Mouse (Mus musculus) hindbrain, embryonic 14.5 days (tissue): Measurements from ENCODE around the gene Arhgef3. TPM values are rescaled to one million over a fixed set of nuclear protein-coding genes. Genes with fewer than 3 reads are reported as not detected.

ENCODE experiments used
- ATAC-seq: fragments of 200-750 bp; cut with Nextera tagmentation; 2 replicates; pipeline ENCODE4 v1.8.0; 2017; ENCODE audit warnings: moderate number of reproducible peaks, mild to moderate bottlenecking, moderate TSS enrichment, moderate library complexity; ENCODE audit not compliant: low FRiP score
- DNase-seq: peaks from one replicate; pipeline ENCODE4 v3.0.0-alpha.2; 2015; ENCODE audit warnings: low spot score
- H3K27ac ChIP-seq: fragments of 300-500 bp; sonication (generic); 2 replicates; pipeline ENCODE4 v1.5.1; 2014; ENCODE audit warnings: mild to moderate bottlenecking, moderate library complexity
- H3K27me3 ChIP-seq: fragments of 300-500 bp; sonication (generic); 2 replicates; pipeline ENCODE4 v1.6.1; 2014; ENCODE audit warnings: mild to moderate bottlenecking, low read length, mixed read lengths; ENCODE audit not compliant: control insufficient read depth, insufficient read depth
- H3K36me3 ChIP-seq: fragments of 300-500 bp; sonication (generic); replicated peaks from 2 replicates; pipeline ENCODE4 v1.6.1; 2014; ENCODE audit not compliant: control insufficient read depth, insufficient read depth
- H3K4me1 ChIP-seq: fragments of 300-500 bp; sonication (generic); replicated peaks from 2 replicates; pipeline ENCODE4 v1.6.1; 2014; ENCODE audit warnings: antibody characterized with exemption, low read length, mixed read lengths; ENCODE audit not compliant: control insufficient read depth, insufficient read depth
- H3K4me2 ChIP-seq: fragments of 300-500 bp; sonication (generic); replicated peaks from 2 replicates; pipeline ENCODE4 v1.6.1; 2014; ENCODE audit warnings: mild to moderate bottlenecking, moderate library complexity
- H3K4me3 ChIP-seq: fragments of 300-500 bp; sonication (generic); replicated peaks from 2 replicates; pipeline ENCODE4 v1.5.1; 2014; ENCODE audit warnings: mild to moderate bottlenecking, low read length
- H3K9ac ChIP-seq: fragments of 300-500 bp; sonication (generic); 2 replicates; pipeline ENCODE4 v1.6.1; 2014
- H3K9me3 ChIP-seq: fragments of 300-500 bp; sonication (generic); 2 replicates; pipeline ENCODE4 v1.6.1; 2016; ENCODE audit warnings: low read length; ENCODE audit not compliant: control insufficient read depth
- WGBS: fragments of 180-500 bp; shearing (Covaris S2); extraction: QIAGEN DNeasy Blood & Tissue Kit; methylation state at CpG from one replicate; pipeline ENCODE4 v1.1.7; 2014; 5-methylcytosine and 5-hydroxymethylcytosine counted together
- polyA plus RNA-seq: library from polyadenylated mRNA; unstranded; fragments of >200 nt; fragmentation: Nextera tagmentation; extraction: Ambion mirVana; gene quantifications from 2 replicates; pipeline ENCODE4 v1.2.1, GENCODE M21; 2014

Arhgef3 gene
- polyA plus RNA-seq, 1 experiment from 2014 or later = 11.8 TPM

GRCm38 (mm10) chr14:27229441-27230147 is 114.9 kb downstream of the Arhgef3 start:
- H3K4me1 ChIP-seq = no peaks in the 10 kb centered on the region; the same call in none of the 2 replicates

GRCm38 (mm10) chr14:27230262-27231022 is 115.7 kb downstream of the Arhgef3 start:
- no peaks in the 10 kb centered on the region for H3K27me3 ChIP-seq
- no peak overlapping the region; the same call in 1 of the 2 replicates for H3K9ac ChIP-seq
- H3K36me3 ChIP-seq = no peaks in the 10 kb centered on the region
- H3K4me2 ChIP-seq = no peak overlapping the region
- WGBS = 32% methylated on average over 18 of the region's 18 CpGs
- no peaks in the 10 kb centered on the region for H3K9me3 ChIP-seq
- no peaks in the 10 kb centered on the region; the same call in none of the 2 replicates for H3K4me1 ChIP-seq
- DNase-seq = no peak
- H3K27ac ChIP-seq = no peak overlapping the region
- no peak overlapping the region for H3K4me3 ChIP-seq
- no peak for ATAC-seq

More at GRCm38 (mm10) chr14:27229441-27230147, 114.9 kb downstream of the Arhgef3 start:
- Histone ChIP-seq H3K9me3 (no peaks in the 10 kb centered on the region), H3K27me3 (no peaks in the 10 kb centered on the region), H3K9ac (no peak overlapping the region), H3K4me2 (no peak overlapping the region), H3K36me3 (no peaks in the 10 kb centered on the region), H3K4me3 (no peak overlapping the region), H3K27ac (no peak overlapping the region)
- no peak for ATAC-seq
- WGBS = 66% methylated on average over 16 of the region's 16 CpGs
- no peak for DNase-seq

DNA sequence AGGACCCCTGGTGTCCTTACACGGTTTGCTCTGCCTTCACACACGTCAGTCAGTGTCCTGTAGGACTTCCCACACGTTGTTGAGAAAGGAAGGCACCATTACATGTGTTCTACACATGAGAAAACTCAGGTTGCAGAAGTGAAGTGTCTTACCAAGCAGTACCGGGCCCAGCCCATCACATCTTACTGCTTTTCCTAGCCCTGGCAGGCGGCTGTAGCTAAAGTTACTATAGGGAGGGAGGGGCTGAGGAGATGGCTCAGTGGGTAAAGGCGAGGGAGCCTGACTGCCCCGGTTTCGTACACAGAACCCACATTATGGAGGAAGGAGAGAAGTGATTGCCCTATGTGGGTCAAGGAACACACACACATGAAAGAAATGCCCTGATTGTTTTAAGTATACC is 116.8 kb downstream of the Arhgef3 start:
- no peak overlapping the region for H3K4me2 ChIP-seq
- H3K36me3 ChIP-seq = no peaks in the 10 kb centered on the region
- DNase-seq = no peak
- H3K27ac ChIP-seq = no peak overlapping the region
- 83% methylated on average over 8 of the region's 8 CpGs for WGBS
- H3K4me3 ChIP-seq = no peak overlapping the region
- H3K4me1 ChIP-seq = no peaks in the 10 kb centered on the region; the same call in none of the 2 replicates
- H3K9ac ChIP-seq = no peak overlapping the region
- no peaks in the 10 kb centered on the region for H3K9me3 ChIP-seq
- no peaks in the 10 kb centered on the region for H3K27me3 ChIP-seq
- ATAC-seq = no peak

- Histone ChIP-seq H3K4me3 (no peak overlapping the region), H3K9ac (no peak overlapping the region), H3K9me3 (no peaks in the 10 kb centered on the region), H3K4me1 (no peaks in the 10 kb centered on the region; the same call in none of the 2 replicates), H3K27ac (no peak overlapping the region), H3K27me3 (no peaks in the 10 kb centered on the region), H3K4me2 (no peak overlapping the region), H3K36me3 (no peaks in the 10 kb centered on the region)
- WGBS = 91% methylated on average over 25 of the region's 25 CpGs
- no peak for DNase-seq
- no peak for ATAC-seq
Observed at GRCm38 (mm10) chr14:27231974-27232780, 117.5 kb downstream of the Arhgef3 start.

GRCm38 (mm10) chr14:27233056-27233455 is 118.4 kb downstream of the Arhgef3 start:
- Histone ChIP-seq H3K36me3 (no peaks in the 10 kb centered on the region), H3K9ac (no peak overlapping the region), H3K9me3 (no peaks in the 10 kb centered on the region), H3K27me3 (no peaks in the 10 kb centered on the region), H3K4me2 (no peak overlapping the region), H3K4me3 (no peak overlapping the region), H3K27ac (no peak overlapping the region), H3K4me1 (no peaks in the 10 kb centered on the region; the same call in none of the 2 replicates)
- DNase-seq (no peak), ATAC-seq (no peak)
- 89% methylated on average over 7 of the region's 7 CpGs for WGBS

- no peak overlapping the region for H3K4me2 ChIP-seq
- WGBS = 93% methylated on average over 2 of the region's 2 CpGs
- DNase-seq (no peak), ATAC-seq (no peak)
- no peaks in the 10 kb centered on the region for H3K36me3 ChIP-seq
- no peaks in the 10 kb centered on the region; the same call in none of the 2 replicates for H3K4me1 ChIP-seq
- no peak overlapping the region for H3K27ac ChIP-seq
- no peaks in the 10 kb centered on the region for H3K9me3 ChIP-seq
- H3K4me3 ChIP-seq = no peak overlapping the region
- no peak overlapping the region for H3K9ac ChIP-seq
- H3K27me3 ChIP-seq = no peaks in the 10 kb centered on the region
Observed at GRCm38 (mm10) chr14:27233656-27234055, 119.0 kb downstream of the Arhgef3 start.

DNA sequence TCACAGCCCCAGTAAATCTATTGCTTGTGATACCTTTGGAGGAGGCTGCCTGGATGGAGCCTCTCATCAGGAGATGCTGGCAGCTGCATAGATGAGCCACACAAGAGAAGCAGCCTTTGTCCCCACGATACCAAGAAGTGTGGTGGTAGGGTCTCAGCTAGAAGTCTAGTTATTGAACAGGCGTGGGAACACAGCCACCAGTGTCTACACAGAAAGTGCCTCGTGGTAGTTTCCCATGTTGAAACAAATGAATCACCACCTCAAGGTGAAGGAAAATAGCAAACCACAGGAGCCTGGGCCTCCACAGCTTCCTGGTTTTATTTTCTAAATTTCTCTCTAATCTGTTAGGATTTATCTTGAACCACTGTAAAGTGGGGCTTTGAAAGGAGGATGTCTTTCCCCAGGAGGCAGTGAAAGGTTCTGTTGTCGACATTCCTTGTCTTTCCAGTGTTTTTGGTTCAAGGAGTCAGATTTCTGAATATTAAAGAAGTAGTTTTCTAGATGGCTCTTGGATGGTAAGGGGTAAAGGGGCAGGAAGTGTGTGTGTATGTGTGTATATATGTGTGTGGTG is 119.7 kb downstream of the Arhgef3 start:
- ATAC-seq (no peak), DNase-seq (no peak)
- Histone ChIP-seq H3K27me3 (no peaks in the 10 kb centered on the region), H3K4me1 (no peaks in the 10 kb centered on the region; the same call in none of the 2 replicates), H3K4me3 (no peak overlapping the region), H3K27ac (no peak overlapping the region), H3K9ac (no peak overlapping the region), H3K4me2 (no peak overlapping the region), H3K9me3 (no peaks in the 10 kb centered on the region), H3K36me3 (no peaks in the 10 kb centered on the region)
- 73% methylated on average over 4 of the region's 4 CpGs for WGBS

GRCm38 (mm10) chr14:27235897-27236553 is 121.3 kb downstream of the Arhgef3 start:
- H3K4me2 ChIP-seq = no peak overlapping the region
- ATAC-seq = no peak
- H3K36me3 ChIP-seq = no peaks in the 10 kb centered on the region
- no peaks in the 10 kb centered on the region for H3K9me3 ChIP-seq
- H3K27me3 ChIP-seq = no peaks in the 10 kb centered on the region
- no peak overlapping the region for H3K4me3 ChIP-seq
- 74% methylated on average over 6 of the region's 6 CpGs for WGBS
- no peak overlapping the region for H3K27ac ChIP-seq
- no peaks in the 10 kb centered on the region; the same call in 1 of the 2 replicates for H3K4me1 ChIP-seq
- no peak overlapping the region for H3K9ac ChIP-seq
- no peak for DNase-seq
